Mouse (Mus musculus) ES-E14 (cell line): ENCODE results near the gene Cysltr1. TPM values are rescaled to one million over a fixed set of nuclear protein-coding genes. Genes with fewer than 3 reads are reported as not detected.
A peak's percentile ranks its signal among the peaks of the same experiment; 100 is the strongest.

Source experiments
- DNase-seq: peaks from one replicate; pipeline ENCODE4 v3.0.0-alpha.2; 2013; ENCODE audit warnings: low read depth, low spot score
- H3K27ac ChIP-seq: 2 replicates; pipeline ENCODE4 v1.5.1; 2012; ENCODE audit warnings: low read depth, mild to moderate bottlenecking, low read length, moderate library complexity, mixed read lengths; ENCODE audit not compliant: poor library complexity, insufficient read depth, severe bottlenecking
- H3K36me3 ChIP-seq: 2 replicates; pipeline ENCODE4 v1.6.1; 2012; ENCODE audit warnings: mild to moderate bottlenecking, low read length, moderate library complexity, mixed read lengths; ENCODE audit not compliant: control insufficient read depth, poor library complexity, insufficient read depth, severe bottlenecking
- H3K4me1 ChIP-seq, 2 experiments: fragments of 150-350 bp in 1 of 2; sonication (generic) in 1 of 2; 2 replicates each; pipeline ENCODE4 v1.6.1; 2012; ENCODE audit warnings: low read length in 2 of 2, mild to moderate bottlenecking in 1 of 2, mixed read lengths in 1 of 2; ENCODE audit not compliant: control insufficient read depth in 2 of 2, insufficient read depth in 2 of 2, poor library complexity in 1 of 2
- H3K4me3 ChIP-seq, 2 experiments: fragments of 150-350 bp in 1 of 2; sonication (generic) in 1 of 2; 2 replicates each; pipeline ENCODE4 v1.5.1; 2012; ENCODE audit warnings: low read length in 2 of 2, low read depth in 1 of 2, mild to moderate bottlenecking in 1 of 2, mixed read lengths in 1 of 2; ENCODE audit not compliant: insufficient read depth in 1 of 2, poor library complexity in 1 of 2, severe bottlenecking in 1 of 2
- H3K9ac ChIP-seq: 2 replicates; pipeline ENCODE4 v1.6.1; 2012; ENCODE audit warnings: low read depth, mild to moderate bottlenecking, low read length, mixed read lengths; ENCODE audit not compliant: poor library complexity, insufficient read depth, severe bottlenecking
- H3K9me3 ChIP-seq: fragments of 150-350 bp; sonication (generic); 2 replicates; pipeline ENCODE4 v1.6.1; 2012; ENCODE audit warnings: low read depth, mild to moderate bottlenecking, low read length; ENCODE audit not compliant: control insufficient read depth, insufficient read depth
- CHD2 ChIP-seq: IDR thresholded peaks from 2 replicates; pipeline ENCODE4 v1.6.1; 2014; ENCODE audit warnings: mild to moderate bottlenecking, low read depth, low read length, inconsistent platforms
- HCFC1 ChIP-seq: IDR thresholded peaks from 2 replicates; pipeline ENCODE4 v1.6.1; 2012; ENCODE audit warnings: low read length, inconsistent platforms, borderline replicate concordance; ENCODE audit not compliant: insufficient read depth
- MAFK ChIP-seq: IDR thresholded peaks from 2 replicates; pipeline ENCODE4 v1.6.1; 2014; ENCODE audit warnings: mild to moderate bottlenecking, low read depth, low read length, inconsistent platforms; ENCODE audit not compliant: insufficient read depth
- ZC3H11A ChIP-seq: IDR thresholded peaks from 2 replicates; pipeline ENCODE4 v1.6.1; 2012; ENCODE audit warnings: low read depth, mild to moderate bottlenecking, inconsistent platforms, low read length, borderline replicate concordance
- ZNF384 ChIP-seq: IDR thresholded peaks from 2 replicates; pipeline ENCODE4 v1.6.1; 2012; ENCODE audit warnings: low read depth, low read length, inconsistent platforms
- in situ Hi-C, 2 experiments: fragments of 600-800 bp; cut with MboI; formaldehyde crosslinking; loops; one replicate each; pipeline ENCODE4 v1.15.1; 2025; ENCODE audit warnings: low sequenced_read_pairs in 2 of 2, inconsistent platforms in 1 of 2; ENCODE audit not compliant: unreplicated experiment in 2 of 2
- total RNA-seq: library from RNA; depleted of rRNA; stranded (reverse); fragments of 300-350 nt; gene quantifications from 2 replicates; pipeline ENCODE4 v1.2.3, GENCODE M21; 2012; rRNA removed

The Cysltr1 gene
- 1.6 and 1.8 TPM in 2 replicates for total RNA-seq

DNA sequence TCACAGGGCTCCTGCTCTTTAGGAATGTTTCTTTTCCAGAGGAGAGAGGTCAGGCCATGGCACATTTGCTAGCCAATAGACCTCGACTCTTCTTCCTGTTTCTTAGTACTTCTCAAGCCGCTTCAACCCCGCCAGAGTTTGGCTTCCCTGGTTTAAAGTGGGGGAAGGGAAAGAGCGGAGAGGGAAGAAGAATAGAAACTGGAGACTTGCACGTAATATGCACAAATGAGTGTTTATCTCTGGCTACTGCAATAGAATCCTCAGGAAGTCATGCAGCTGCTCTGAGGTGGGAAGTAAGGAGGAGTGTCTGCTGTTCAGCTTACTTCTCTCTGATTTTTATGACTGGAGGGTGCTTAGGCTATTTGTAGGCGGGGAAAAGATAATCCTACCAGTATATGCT lies at the start of gene Cysltr1:
TSS of gene Cysltr1 (minus strand) at position 294 of the 400 bp plus-strand sequence.
- in situ Hi-C loops = no loop called here
- no peak for DNase-seq
- no peak for TF ChIP-seq MAFK
- Histone ChIP-seq H3K4me1 (no peaks in the 10 kb centered on the region), H3K9ac (no peak within 1 kb of the TSS), H3K36me3 (no peaks in the 10 kb centered on the region), H3K4me3 (no peak within 1 kb of the TSS), H3K27ac (0 out of 2 replicates have a peak within 1 kb of the TSS, but pooled peaks have one; percentile 4), H3K9me3 (no peaks in the 10 kb centered on the region)

DNA sequence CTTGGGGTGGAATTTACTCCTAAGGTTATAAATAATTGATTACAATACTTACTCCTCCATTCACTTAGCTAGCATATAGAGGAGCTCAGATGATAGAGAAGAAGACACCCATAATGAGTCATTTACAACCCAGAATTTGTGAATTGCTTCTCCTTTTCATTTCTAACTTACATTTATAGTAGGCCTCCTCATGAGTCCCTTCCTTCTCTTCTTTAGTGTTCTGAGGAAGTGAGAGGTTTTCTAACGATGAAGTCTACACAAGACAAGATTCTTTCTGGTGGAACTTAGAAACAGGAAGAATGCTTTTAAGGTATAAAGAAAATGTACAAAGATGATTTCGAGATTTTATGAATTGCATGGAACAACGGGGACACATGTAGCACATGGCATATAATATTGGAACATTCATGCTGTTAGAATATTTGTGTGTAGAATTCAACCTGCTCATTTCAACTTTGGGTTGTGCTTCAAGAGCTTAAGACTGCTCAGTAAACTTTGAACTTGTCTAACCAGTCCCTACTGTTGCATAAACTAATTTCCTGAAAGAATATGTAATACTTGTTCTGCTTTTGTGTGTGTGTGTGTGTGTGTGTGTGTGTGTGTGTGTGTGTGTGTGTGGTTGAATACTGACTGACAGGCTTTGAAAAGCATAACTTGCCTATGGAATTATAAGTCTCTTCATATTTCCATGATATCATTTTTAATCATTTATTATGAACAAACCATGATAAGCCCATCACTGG lies 31.5 kb upstream of the Cysltr1 start:
- no peak overlapping the region for H3K9ac ChIP-seq
- H3K36me3 ChIP-seq = no peaks in the 10 kb centered on the region
- H3K27ac ChIP-seq = no peak overlapping the region
- DNase-seq = no peak
- no peaks in the 10 kb centered on the region for H3K4me1 ChIP-seq
- no peaks in the 10 kb centered on the region for H3K9me3 ChIP-seq
- in situ Hi-C loops = no loop called here
- TF ChIP-seq HCFC1 (no peak), ZC3H11A (no peak), MAFK (no peak), CHD2 (no peak), ZNF384 (no peak)
- no peak overlapping the region for H3K4me3 ChIP-seq

DNA sequence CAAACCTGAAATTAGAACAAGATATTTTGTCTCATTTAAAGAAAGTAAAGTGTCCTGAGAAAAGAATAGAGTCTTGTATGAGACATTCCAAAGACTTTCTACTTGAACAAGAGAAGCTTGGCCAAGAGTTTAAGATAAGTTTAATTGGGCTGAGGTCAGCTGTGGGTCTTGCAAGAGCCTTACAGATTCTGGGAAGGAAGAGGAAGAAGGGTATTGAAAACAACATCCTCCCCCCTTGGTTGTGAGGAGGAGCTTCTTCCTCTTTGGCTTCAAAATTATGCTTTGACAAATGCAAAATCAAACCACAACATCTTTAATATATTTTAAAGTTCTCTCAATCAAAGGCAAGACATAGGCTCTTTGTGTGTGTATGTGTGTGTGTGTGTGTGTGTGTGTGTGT lies 30.1 kb upstream of the Cysltr1 start:
- no peak for DNase-seq
- Histone ChIP-seq H3K9ac (no peak overlapping the region), H3K27ac (no peak overlapping the region), H3K9me3 (no peaks in the 10 kb centered on the region), H3K4me1 (no peaks in the 10 kb centered on the region), H3K36me3 (no peaks in the 10 kb centered on the region), H3K4me3 (no peak overlapping the region)
- in situ Hi-C loops = no loop called here
- TF ChIP-seq CHD2 (no peak), ZNF384 (no peak), ZC3H11A (no peak), HCFC1 (no peak), MAFK (no peak)

DNA sequence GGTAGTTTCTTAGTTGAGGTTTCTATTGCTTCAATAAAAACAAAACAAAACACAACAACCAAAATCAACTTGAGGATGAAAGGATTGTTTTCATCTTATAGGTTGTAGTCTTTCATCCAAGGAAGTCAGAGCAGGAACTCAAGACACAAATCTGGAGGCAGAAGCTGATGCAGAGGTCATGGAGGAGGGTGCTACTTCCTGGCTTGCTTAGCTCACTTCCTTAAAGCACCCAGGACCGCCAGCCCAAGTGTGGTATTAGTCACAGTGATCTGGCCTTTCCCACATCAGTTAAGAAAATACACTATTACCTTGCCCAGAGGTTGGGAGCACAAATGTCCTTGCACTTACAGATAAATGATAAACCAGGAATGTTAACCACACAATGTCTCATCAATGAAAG lies 25.0 kb upstream of the Cysltr1 start:
- Histone ChIP-seq H3K4me3 (no peak overlapping the region), H3K9ac (no peak overlapping the region), H3K9me3 (no peaks in the 10 kb centered on the region), H3K4me1 (no peaks in the 10 kb centered on the region), H3K36me3 (no peaks in the 10 kb centered on the region), H3K27ac (no peak overlapping the region)
- DNase-seq = no peak
- in situ Hi-C loops = no loop called here
- no peak for TF ChIP-seq ZNF384
- no peak for TF ChIP-seq CHD2
- no peak for TF ChIP-seq ZC3H11A

DNA sequence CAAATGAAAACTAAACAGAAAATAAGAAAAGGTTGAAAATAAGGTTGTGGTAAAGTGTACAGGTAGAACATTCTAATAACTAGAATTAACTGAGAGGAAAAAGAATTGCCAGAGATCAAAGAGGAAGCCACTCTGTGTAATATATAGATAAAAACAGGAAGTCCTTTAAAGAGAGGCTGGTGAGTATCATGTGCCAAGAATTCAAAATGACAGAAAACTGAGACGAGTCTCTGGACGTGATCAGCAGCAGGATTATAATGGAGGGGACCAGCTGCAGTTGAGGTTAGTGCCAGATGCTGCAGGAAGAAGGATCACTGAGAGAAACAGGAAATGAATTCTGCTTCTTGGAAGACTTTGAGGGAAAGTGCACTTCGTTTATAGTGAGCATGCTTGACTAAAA lies 20.2 kb upstream of the Cysltr1 start:
- H3K4me3 ChIP-seq = no peak overlapping the region
- H3K27ac ChIP-seq = no peak overlapping the region
- H3K36me3 ChIP-seq = no peaks in the 10 kb centered on the region
- H3K9me3 ChIP-seq = no peaks in the 10 kb centered on the region
- no peak for TF ChIP-seq ZC3H11A
- TF ChIP-seq MAFK = no peak
- TF ChIP-seq HCFC1 = no peak
- no peak for TF ChIP-seq CHD2
- no peak for TF ChIP-seq ZNF384
- no peak for DNase-seq
- in situ Hi-C loops = no loop called here
- no peak overlapping the region for H3K9ac ChIP-seq
- no peaks in the 10 kb centered on the region for H3K4me1 ChIP-seq
